Mouse (Mus musculus): ENCODE measurements at regions not wholly inside any gene's neighbourhood (a gene's known extent, or its start where the extent isn't known, plus 50 kb on each side); places are given as distances from the start of the nearest gene placed in this dataset.

GRCm38 (mm10) chr5:147792638-147793037 is 66.8 kb upstream of the Flt1 start:
- TF ChIP-seq CTCF (IDR thresholded peaks at IDR 0.05), result no peak
- TF ChIP-seq EP300 (IDR thresholded peaks at IDR 0.05), result no peak

All from lung, postnatal 0 days (tissue).